Mouse (Mus musculus) c-Kit-positive CD71-positive TER-119-negative erythroid progenitor cells, embryonic 14.5 days (primary cell): ENCODE results near the gene Prss53.
A peak's percentile ranks its signal among the peaks of the same experiment; 100 is the strongest.

Experiments used
- DNase-seq: peaks from one replicate; pipeline ENCODE4 v3.0.0-alpha.2; 2013; ENCODE audit warnings: low read depth

Gene Prss53

GRCm38 (mm10) chr7:127890798-127891197 lies at the start of gene Prss53:
Prss53 (minus strand) TSS chr7:127890970.
- no peak for DNase-seq

- no peak for DNase-seq
Observed at GRCm38 (mm10) chr7:127936216-127936884, 45.6 kb upstream of the Prss53 start.

- no peak for DNase-seq
Observed at GRCm38 (mm10) chr7:127935748-127936159, 45.0 kb upstream of the Prss53 start.

GRCm38 (mm10) chr7:127935028-127935722 lies 44.4 kb upstream of the Prss53 start:
- DNase-seq = peak; percentile 95

- no peak for DNase-seq
Observed at GRCm38 (mm10) chr7:127934075-127934474, 43.3 kb upstream of the Prss53 start.

GRCm38 (mm10) chr7:127932273-127933031 lies 41.7 kb upstream of the Prss53 start:
- DNase-seq = no peak

GRCm38 (mm10) chr7:127931351-127932135 lies 40.8 kb upstream of the Prss53 start:
- no peak for DNase-seq

- no peak for DNase-seq
Observed at GRCm38 (mm10) chr7:127930636-127931035, 39.9 kb upstream of the Prss53 start.

- no peak for DNase-seq
Observed at GRCm38 (mm10) chr7:127929923-127930322, 39.2 kb upstream of the Prss53 start, which contains the start of gene Prss8. Prss8 (minus strand) TSS chr7:127930104.

- DNase-seq = no peak
Observed at GRCm38 (mm10) chr7:127928596-127928995, 37.8 kb upstream of the Prss53 start.

GRCm38 (mm10) chr7:127927726-127928125 lies 37.0 kb upstream of the Prss53 start:
- no peak for DNase-seq

GRCm38 (mm10) chr7:127926846-127927245 lies 36.1 kb upstream of the Prss53 start:
- no peak for DNase-seq

GRCm38 (mm10) chr7:127926066-127926465 lies 35.3 kb upstream of the Prss53 start:
- DNase-seq = no peak

GRCm38 (mm10) chr7:127925252-127925651 lies 34.5 kb upstream of the Prss53 start:
- no peak for DNase-seq

GRCm38 (mm10) chr7:127923714-127924113 lies 32.9 kb upstream of the Prss53 start:
- no peak for DNase-seq

- no peak for DNase-seq
Observed at GRCm38 (mm10) chr7:127922451-127923275, 31.9 kb upstream of the Prss53 start.

GRCm38 (mm10) chr7:127921516-127921915 lies 30.7 kb upstream of the Prss53 start:
- no peak for DNase-seq

GRCm38 (mm10) chr7:127919290-127919689 lies 28.5 kb upstream of the Prss53 start:
- DNase-seq = no peak

- DNase-seq = peak; percentile 58
Observed at GRCm38 (mm10) chr7:127918203-127918602, 27.4 kb upstream of the Prss53 start.

- no peak for DNase-seq
Observed at GRCm38 (mm10) chr7:127915293-127915692, 24.5 kb upstream of the Prss53 start.

- DNase-seq = no peak
Observed at GRCm38 (mm10) chr7:127912938-127913337, 22.2 kb upstream of the Prss53 start.
